In genomic region chr3:153160683-153161082, GRCm38 (mm10) we compare ENCODE assay signal across 16 mouse cellular contexts.
"Had no signal": no experiment of that assay in that cellular context is flagged by ENCODE, and none has a peak within 500 bp of the region (broad histone marks: within the 10 kb centered on the region; RNA-seq: fewer than 3 reads in every experiment).

No protein-coding gene starts in this region.

- H3K4me3 ChIP-seq: lung, embryonic 15.5 days; midbrain, embryonic 12.5 days; neural tube, embryonic 12.5 days; stomach, embryonic 15.5 days had no signal

- H3K36me3 ChIP-seq: lung, embryonic 15.5 days; midbrain, embryonic 12.5 days; neural tube, embryonic 12.5 days; stomach, embryonic 15.5 days had no signal

- ATAC-seq: liver, postnatal 0 days; lung, postnatal 0 days had no signal

- H3K27me3 ChIP-seq: lung, embryonic 15.5 days; midbrain, embryonic 12.5 days; neural tube, embryonic 12.5 days; stomach, embryonic 15.5 days had no signal

- H3K4me2 ChIP-seq: lung, embryonic 15.5 days; midbrain, embryonic 12.5 days; neural tube, embryonic 12.5 days; stomach, embryonic 15.5 days had no signal

- H3K9ac ChIP-seq: liver, postnatal 0 days; lung, embryonic 15.5 days; midbrain, embryonic 12.5 days; neural tube, embryonic 12.5 days; stomach, embryonic 15.5 days had no signal

- H3K9me3 ChIP-seq: lung, embryonic 15.5 days; midbrain, embryonic 12.5 days; neural tube, embryonic 12.5 days; stomach, embryonic 15.5 days had no signal

- DNase-seq: liver, postnatal 0 days; lung, adult 2 months; lung, postnatal 14 days; lung, postnatal 36 days; midbrain, embryonic 14.5 days; right cerebral cortex, postnatal 14 days; thymus, adult 2 months; thymus, postnatal 25 days; thymus, postnatal 4 days had no signal

- H3K4me1 ChIP-seq: lung, embryonic 15.5 days; midbrain, embryonic 12.5 days; neural tube, embryonic 12.5 days; stomach, embryonic 15.5 days had no signal

- H3K27ac ChIP-seq: lung, embryonic 15.5 days; macrophage; midbrain, embryonic 12.5 days; neural tube, embryonic 12.5 days; stomach, embryonic 15.5 days; stomach, postnatal 0 days had no signal
